Mouse (Mus musculus) mouse trophoblast stem cell (cell line): ENCODE measurements around the gene Rab5c.

ENCODE experiments used
- in situ Hi-C, 2 experiments: fragments of 300-500 bp; cut with MseI, MboI; formaldehyde crosslinking; loops; 2 replicates in 1 of 2; 3 replicates in 1 of 2; pipeline ENCODE4 v1.15.1; 2025

Rab5c gene

DNA sequence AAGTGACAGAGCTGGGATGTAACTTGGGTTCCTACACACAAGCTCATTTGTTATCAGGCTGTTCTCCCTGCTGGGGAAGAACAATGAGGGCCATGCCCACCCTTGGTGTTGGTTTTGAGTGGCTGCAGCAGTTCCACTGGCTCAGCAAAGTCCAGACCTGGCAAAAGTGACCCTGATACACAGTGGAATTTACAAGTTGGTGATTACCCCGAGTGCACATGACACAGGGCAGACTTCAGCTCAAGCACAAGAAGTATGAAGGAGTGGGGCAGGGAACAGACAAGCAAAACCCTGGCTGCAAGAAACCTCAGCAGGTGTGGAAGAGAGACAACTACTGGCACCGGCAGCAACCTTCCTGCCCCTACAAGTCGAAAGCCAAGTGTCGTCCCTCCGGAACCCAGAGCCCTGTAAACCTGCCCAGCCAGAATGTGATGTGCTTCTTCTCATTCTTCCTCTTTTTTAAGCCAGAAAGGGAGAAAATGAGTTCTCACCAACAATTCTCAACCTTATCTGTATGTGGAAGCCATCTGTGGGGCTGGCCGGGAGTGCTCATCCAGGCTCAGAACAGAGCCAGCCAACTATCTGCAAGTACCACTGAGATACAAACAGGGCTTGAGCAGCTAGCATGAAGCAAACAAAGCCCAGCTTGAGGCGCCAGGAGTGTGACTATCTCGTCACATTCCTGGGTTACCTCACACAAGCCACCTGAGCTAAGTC, 16.1 kb downstream of the Rab5c start:
- in situ Hi-C loops: no loop called here

DNA sequence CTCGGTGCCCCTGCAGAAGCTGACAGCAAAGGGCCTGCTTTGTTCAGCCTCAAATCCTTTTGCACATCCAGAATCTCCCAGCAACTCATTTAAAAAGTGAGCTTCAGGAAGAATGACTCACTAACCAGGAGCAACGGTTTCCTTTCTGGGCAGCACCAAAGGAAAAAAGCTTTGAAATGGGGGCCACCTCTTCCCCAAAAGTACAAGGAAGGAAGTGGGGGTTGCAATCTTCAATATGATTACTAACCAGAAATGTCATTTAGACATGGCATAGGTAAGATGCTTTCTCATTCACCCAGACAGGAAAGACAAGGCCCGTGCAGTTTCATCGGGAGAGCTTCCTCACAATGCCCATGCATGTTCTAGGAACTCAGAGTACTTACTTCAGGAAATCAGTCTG, 16.8 kb downstream of the Rab5c start:
- in situ Hi-C loops: no loop called here

DNA sequence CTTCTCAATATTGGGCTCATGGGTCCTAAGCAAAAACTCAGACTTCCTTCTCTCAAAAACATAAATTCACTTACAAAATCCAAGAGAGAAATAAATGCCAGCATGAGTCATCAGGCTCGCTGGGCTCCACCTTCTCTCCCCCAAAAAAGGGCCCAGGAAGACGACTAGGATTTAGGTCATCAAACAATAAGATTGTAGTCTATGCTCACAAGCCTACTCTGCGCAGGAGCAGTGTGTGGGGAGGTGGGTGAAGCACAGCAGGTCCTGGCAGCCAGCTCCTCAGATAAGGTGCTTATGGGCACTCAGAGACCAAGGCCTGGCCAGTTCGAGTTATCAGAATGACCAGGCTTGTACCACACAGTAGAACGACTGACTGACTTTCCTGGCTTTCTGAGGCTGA, 17.7 kb downstream of the Rab5c start:
- in situ Hi-C loops: no loop called here

DNA sequence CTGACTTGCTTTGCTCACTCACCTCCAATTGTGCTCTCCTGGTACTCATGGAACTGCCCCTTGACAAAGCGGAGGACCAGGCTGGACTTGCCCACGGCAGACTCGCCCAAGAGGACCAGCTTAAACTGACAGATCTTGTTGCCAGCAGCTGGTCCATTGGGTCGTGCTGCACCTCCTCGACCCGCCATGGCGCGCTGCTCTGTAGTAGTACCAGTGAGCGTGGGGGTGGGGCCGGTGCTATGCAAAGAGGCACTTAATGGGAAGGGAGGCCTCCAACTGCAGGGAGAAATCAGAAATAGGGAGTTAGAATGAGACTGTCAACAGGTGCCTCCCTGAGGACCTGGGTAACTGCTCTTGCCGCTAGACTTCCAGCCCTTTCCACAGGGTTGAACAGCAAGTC, 18.1 kb downstream of the Rab5c start:
- in situ Hi-C loops: no loop called here

DNA sequence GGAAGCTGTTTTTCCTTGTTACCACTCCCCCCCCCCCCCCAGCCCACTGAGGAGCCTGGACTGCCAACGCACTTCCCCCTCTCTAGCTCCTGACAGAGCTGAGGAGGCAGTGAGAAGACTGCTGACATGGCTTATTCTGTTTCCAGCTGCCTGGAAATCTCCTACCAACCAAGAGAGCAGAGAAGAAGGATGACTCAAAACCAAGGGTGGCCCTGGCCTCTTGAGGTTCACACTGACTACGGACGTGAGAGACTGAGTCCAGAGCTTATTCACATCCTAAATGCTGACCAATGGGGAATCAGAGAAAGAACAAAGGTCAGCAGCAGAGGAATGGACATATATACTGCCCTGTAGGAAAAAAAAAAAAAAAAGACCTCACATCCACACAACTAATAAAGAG, 18.7 kb downstream of the Rab5c start:
- in situ Hi-C loops: no loop called here

DNA sequence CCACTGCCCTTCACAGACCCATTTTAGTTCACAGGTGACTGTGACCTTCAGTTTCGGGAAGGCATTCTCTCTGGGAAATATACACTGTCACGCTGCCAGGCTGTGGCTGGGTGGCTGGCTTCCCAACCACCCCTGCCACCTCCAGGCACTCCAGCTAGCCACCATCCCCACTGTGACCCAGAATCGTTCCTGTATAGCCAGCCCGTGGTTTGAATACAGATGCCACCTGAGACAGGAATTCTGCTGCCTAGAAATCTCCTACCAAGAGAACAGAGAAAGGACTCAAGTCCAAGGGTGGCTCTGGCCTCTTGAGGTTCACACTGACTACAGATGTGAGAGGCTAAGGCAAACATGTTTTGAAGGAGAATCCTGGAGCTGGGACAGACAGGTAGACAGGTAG, 19.1 kb downstream of the Rab5c start:
- in situ Hi-C loops: no loop called here

DNA sequence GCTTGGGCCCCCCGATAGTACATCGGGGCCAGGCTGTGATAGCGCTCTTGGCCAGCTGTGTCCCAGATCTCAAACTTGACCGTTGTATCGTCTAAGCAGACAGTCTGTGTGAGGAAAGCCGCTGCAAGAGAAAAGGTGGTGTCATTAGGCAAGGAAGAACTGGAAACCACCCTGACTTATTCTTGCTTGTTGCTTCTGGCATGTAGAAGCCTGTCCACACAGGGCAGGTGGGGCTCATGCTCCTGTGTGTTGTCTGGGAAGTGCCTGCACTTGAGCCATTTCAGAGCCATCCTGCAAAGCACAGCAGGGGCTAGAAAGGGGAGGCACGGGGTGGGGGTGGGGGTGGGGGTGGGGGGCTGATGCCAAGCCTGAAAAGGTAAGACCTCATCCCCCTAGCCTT, 19.6 kb downstream of the Rab5c start:
- in situ Hi-C loops: no loop called here

DNA sequence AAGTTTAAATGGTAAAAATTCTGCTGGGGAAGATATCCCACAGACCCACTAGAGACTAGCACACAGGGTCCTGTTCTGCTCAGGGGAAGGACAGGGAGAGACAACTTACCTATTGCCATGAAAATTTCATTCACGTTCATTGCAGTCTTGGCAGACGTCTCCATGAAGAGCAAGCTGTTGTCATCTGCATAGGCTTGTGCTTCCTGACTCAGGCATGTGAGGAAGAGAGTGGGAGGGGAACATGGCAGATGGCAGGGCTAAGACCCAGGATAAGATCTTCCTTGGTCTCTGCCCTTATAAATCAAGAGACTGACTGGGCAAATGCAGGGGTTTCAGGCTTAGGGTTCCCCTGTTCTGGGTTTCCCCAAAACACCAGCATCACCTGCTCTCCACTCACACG, 21.4 kb downstream of the Rab5c start:
- in situ Hi-C loops: no loop called here

DNA sequence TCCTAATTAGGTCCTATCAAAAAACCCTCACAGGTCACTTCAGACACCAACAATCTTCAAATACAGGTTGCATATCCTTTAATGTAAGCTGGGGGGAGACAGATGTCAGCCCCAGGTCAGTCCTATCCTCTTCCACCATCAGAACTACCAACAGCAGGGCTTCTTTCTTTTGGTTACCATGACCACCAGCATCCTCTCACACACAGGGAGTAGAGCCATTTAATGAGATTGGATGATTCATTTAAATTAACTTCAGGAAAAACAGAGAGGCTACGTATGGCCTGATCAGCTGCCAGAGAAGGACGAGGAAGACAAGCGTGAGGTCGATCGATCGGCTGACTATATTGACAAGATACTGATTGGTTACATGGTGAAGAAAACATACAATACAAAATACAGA, 23.1 kb downstream of the Rab5c start:
- in situ Hi-C loops: no loop called here

DNA sequence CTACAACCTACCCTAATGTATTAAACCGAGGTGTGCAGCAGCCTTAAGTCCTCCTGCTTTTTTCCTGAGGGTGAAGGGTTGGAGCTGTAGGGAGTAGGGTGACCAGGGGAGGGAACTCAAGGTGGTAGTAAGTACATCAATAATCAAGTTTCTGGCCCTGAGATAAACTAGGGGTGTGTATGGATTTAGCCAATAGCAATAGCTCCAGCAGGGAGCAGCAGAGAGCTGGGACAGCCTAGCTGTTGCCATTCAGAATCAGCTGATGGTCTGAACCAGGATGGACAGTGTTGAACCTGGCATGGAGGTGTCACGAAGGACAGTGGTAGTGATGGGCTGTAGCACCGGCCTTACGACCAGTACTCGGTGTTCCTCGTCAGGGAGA, 23.5 kb downstream of the Rab5c start:
- in situ Hi-C loops: no loop called here

DNA sequence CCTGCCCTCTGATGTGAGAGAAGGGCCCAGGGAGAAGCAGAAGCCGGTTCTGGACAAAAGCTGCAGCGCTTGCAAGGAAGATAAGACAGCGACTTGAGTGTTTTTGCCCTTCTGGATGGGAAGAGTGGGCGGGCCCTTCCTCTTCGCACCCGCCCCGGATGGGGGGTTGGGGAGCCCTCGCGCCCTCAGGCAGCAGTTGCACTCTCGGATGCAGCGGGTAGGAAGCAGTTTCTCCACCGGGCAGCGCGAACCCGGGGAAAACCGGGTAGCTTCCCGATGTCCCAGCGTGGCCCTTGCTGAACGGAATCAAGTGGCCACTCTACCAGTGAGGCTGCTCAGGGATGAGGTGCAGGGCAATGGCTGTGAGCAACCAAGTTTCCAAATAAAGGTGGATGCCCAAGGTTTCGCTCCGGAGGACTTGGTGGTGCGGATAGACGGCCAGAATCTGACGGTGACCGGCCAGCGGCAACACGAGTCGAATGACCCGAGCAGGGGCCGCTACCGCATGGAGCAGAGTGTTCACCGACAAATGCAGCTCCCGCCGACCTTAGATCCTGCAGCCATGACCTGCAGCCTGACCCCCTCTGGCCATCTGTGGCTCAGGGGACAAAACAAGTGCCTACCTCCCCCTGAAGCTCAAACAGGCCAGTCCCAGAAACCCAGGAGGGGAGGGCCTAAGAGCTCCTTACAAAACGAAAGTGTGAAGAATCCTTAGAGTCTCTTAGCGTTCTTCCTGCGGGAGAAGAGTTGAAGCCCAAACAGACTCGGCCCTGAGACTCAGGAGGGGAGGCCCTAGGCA, 24.1 kb downstream of the Rab5c start, which contains the start of gene Hspb9:
Gene Hspb9, plus strand, starts transcription at position 116 of the 799 bp plus-strand sequence.
- in situ Hi-C loops: no loop called here

DNA sequence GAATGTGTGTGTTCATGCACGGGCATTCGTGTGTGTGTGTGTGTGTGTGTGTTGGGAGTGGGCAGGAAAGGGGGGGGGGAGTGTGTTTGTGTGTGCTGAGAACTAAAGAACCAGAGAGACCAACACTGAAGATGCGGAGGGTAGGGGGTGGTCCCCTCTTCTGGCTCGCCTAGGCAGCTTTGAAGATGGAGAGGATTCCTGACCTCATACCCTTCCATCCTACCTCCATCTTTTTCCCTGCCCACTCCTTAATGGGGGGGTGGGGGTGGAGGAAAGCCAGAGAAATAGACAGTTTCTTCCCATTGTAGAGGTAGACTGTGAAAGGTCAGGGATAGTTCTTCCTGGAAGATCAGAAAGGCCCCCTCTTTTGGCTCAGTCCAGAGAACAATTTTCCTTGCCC, 24.8 kb downstream of the Rab5c start:
- in situ Hi-C loops: no loop called here

DNA sequence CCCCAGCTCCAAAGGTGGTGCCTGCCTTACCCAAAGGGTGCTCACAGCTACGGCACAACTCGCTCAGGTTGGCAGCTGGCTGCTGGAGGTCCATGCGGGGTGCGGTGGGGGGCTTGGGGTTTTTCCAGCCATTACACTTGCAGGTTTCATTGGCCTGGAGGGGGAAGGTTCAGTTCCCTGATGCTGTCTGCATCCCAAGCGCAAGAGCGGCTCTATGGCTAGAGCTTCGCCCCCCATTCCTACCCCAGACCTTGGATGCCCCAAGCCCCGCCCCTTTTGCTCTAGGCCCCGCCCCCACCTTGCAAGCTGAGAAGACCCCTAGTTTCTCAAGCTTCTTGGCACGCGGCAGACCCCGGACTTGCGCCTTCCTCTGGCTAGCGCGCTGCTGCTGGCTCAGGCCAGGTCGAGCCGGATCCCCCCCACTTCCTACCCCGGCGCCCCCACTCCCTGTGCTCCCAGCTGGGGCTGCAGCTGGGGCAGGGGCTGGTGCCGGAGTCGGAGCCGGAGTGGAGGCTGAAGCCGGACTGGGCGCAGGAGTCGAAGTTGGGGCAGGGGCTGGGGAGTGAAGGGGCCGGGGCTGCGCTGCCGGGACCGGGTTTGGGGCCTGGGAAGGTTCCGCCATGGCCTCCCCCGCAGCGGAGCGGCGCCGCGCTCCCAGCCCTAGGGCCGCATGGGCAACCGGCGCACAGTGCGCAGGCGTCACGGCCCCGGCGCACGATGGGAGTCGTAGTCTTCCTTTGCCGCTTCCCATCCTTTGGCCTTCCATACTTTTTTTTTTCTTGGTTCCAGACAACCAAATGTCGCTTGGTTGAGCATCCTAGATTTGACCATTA, 26.0 kb downstream of the Rab5c start, which contains the start of gene Kat2a:
Gene Kat2a, minus strand, starts transcription at position 683 of the 833 bp plus-strand sequence.
- in situ Hi-C loops: no loop called here

DNA sequence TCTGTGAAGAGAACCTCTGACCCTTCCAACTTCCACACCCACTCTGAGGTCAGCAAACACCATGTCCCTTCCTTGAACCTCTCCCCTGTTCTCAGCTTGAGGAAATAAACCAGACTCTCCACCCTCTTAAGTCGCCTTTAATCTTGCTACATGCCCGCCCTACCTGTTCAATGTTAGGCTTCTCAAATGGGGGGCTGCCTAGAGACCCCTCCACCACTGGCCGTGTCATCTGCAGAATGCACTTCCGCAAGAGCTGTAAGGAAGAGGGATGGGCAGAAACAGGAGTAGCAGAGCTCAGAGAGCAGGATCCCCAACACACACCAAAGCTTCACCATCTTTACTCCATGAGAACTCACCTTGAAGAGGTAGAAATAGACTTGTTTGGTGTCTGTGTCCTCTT, 27.0 kb downstream of the Rab5c start:
- in situ Hi-C loops: no loop called here

DNA sequence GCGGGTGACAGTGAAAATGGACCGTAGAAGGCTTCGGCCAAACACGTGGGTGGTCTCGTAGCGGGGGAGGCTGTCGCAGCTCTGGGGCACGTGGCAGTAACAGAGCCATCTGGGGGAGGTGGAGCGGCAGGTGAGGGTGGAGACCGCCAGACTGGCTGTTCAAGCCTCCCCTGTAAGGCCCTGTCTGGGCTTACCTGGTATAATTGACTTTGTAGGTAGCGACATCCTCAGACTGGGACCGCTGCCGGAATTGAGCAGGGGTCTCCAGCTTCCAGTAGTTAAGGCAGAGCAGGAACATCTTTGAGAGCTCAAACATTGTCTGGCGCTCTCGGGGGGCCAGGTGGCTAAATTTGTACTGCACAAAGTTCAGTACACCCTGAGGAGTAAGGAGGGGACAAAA, 27.5 kb downstream of the Rab5c start:
- in situ Hi-C loops: no loop called here

DNA sequence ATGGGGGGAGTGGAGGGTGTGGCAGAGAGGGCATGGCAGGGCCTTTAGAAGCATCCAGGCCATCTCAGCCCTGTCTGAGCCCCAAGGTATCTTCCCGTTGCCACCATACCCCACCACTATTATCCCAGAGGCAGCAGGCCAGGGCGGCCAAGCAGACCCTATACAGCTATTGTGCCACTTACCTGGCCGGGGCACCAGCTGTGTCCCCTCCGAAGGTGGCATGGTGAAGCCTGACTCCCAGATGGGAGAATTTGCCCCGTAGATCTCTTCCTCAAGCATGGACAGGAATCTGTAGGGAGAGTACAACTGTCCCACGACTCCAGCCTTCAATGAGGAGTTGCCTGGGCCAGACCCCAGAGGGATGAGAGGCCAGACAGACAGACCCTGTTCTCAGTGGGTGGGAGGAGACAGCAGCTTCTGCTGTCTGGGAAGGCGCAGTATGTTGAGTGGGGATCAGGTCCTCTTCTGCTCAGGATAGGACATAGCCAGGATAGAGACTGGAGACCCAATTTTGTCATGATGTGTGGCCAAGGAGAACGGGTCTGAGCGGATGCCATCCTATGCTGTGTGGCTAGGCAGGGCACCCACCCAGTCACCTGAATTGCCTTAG, 28.7 kb downstream of the Rab5c start:
- in situ Hi-C loops: loop anchor here in 1 of 2 experiments (5.0 kb wide), 1 partner anchor 137 kb away; the partner anchor contains the start of gene Cnp

DNA sequence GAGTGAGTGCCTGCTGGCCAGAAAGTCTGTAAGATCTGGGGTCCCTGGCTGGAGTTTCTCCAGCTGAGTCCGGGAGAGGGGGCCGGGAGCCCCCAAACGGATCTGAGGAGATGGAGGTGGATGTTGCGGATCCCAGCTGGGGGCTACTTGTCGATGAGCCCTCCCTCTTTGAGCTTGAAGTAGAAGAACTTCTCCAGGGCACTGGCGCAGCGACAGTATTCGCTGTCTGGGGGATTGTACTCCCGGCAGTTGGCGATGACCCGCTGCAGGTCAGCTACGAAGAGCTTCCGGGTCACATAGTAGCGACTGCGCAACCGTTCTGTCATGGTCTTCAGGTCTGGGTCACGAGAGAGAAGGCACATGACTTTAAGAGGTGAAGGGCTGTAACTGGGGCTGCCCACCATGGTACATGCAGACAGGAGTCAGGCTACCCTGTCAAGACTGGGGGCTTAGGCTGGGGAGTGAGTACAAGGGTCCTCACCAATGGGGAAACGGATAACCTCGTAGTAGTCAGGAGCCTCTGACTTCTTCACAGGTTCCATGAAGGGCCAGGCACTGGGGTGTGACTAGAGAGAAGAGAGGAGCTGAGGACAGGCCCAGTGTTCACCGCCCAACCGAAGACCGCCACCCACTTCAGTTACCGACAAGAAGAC, 32.8 kb downstream of the Rab5c start:
- in situ Hi-C loops: loop anchor here in 1 of 2 experiments (5.0 kb wide), 1 partner anchor 133 kb away; the partner anchor contains the start of gene Cnp

DNA sequence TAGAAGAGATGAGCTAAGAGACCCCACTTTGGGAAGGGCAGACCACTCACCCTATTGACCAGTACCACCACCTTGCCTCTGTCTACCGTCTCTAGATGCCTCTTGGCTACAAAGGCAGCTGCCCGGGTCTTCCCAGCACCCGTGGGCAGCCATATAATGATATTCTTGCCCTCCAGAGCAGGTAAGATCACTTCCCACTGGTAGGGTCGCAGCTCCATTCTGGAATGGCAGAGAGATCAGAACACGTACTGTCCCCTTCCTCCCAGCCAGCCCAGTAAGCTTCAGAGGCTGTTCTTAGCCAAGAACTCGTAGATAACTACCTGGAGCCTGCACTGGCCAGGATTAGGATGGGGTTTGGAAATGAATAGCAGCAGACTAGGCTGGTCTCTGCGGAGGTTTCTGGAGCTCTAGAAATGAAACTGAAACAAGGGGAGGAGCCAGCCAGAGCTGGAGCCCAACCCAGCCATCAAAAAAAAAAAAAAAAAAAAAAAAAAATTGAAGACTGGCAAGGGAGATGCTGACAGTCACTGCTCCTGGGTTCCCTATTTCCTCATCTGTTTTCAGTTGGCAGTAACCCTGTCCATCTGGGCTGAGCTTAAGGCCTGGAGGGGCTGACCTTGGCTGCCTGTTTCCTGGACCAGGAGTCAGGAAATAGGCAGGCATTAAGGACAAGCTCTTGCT, 34.0 kb downstream of the Rab5c start, which contains the start of gene Dhx58:
Gene Dhx58, minus strand, starts transcription at position 421 of the 681 bp plus-strand sequence.
- in situ Hi-C loops: no loop called here

DNA sequence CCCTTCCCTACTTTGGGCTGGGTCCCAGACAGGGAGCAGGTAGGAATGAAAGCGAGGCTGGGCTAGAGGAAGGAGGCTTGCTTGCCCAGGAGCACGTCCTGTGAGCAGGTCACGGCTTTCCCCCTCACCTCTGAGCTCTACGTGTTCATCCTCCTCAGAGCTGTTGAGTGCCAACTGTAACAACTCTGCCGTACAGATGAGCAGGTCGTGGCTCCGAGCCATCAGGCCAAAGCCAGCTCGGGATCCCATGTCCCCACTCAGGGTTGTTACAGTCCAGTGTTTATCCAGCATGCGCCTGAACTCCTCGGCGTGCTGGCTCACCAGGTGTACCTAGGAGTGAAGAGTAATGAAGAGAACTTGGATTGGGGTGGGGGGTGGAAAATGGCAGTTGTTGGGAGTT, 34.6 kb downstream of the Rab5c start:
- in situ Hi-C loops: no loop called here

DNA sequence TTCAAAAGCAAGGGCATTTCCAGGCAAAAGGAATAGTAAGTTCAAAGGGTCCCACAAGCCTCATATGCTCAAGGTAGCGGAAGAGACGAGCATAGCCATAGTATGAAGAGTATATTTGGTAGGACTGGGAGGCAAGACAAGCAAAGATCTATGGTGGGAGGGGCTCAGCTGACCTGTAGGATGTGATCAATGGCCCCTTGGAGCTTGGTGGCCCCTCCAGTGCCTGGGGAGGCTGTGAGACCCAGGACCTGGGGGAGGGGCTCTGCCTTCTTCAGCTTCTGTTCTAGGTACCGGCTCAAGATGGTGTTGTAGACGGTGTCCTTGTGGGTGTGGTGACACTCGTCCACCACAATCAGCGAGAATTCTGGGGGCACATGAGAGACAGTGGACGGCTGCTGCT, 35.1 kb downstream of the Rab5c start:
- in situ Hi-C loops: no loop called here
